Mouse (Mus musculus) adrenal gland, adult 2 months (tissue): ENCODE data around the gene Pik3c2b. TPM values are rescaled to one million over a fixed set of nuclear protein-coding genes. Genes with fewer than 3 reads are reported as not detected.

ENCODE experiments used
- DNase-seq: peaks from one replicate; pipeline ENCODE4 v3.0.0; 2021
- polyA plus RNA-seq: library from polyadenylated mRNA; depleted of rRNA; stranded (reverse); fragments of >200 nt; gene quantifications from 2 replicates; pipeline ENCODE4 v1.2.3, GENCODE M21; 2012
- total RNA-seq, 2 experiments: library from RNA; stranded (reverse); gene quantifications; 2 replicates each; pipeline ENCODE4 v1.2.3; 2021

The Pik3c2b gene
- total and polyA plus RNA-seq, 3 experiments, result 4.6 to 7.2 (median 6.5) TPM

GRCm38 (mm10) chr1:133100980-133101798, 55.7 kb downstream of the Pik3c2b start:
- peak; percentile 71 for DNase-seq

- no peak for DNase-seq
Observed at GRCm38 (mm10) chr1:133102108-133102507, 56.6 kb downstream of the Pik3c2b start.

DNA sequence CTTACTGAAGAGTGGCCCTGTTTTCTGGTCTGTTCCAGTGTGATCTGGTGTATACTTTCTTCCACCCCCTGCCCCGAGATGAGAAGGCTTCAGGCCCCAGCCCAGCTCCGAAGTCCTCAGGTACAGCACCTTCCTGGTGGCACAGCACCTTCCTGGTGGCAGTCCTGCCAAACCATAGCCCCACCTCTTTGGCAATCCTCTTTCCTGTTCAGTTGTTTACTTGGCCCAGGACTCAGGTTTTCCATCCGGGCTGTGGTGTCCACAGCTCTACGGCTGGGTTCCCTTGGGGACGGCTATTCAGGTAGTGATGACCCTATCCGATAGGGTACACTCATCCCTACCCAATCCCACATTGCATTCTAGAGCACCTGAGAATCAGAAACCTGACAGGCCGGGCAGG, 57.8 kb downstream of the Pik3c2b start:
- DNase-seq, result no peak

DNA sequence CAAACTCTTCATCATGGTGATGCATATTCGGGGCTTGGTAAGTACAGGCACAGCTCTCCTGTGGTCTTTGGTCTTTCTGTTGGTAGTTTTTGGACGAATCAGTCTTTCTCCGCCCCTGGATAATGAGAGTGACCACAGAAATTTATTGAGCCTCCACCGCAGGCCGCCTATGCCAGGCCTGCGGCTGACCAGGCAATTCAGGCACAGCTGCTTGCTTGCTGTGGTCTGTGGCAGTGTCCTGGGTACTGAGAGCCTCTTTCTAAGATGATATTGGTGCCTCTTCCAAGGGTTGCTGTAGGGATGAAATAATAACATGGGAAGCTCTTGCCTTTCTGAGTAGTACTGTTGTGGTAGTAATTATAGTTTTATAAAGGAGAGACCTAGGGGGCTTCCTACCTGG, 58.4 kb downstream of the Pik3c2b start:
- no peak for DNase-seq

GRCm38 (mm10) chr1:133116108-133116507, 70.6 kb downstream of the Pik3c2b start:
- DNase-seq, result no peak

DNA sequence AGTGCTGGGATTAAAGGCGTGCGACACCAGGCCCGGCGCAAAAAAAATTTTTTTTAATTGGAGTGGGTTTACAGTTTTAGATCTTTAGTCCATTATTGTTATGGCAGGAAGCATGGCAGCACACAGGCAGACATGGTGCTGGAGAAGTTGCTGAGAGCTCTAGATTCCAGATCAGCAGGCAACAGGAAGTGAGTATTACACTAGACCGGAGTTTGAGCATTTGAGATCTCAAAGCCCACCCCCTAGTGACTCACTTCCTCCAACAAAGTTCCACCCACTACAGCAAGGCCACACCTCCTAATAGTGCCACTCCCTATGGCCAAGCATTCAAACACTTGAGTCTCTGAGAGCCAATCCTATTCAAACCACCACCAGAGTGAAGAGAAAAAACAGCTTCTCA, 72.7 kb downstream of the Pik3c2b start:
- DNase-seq, result no peak

DNA sequence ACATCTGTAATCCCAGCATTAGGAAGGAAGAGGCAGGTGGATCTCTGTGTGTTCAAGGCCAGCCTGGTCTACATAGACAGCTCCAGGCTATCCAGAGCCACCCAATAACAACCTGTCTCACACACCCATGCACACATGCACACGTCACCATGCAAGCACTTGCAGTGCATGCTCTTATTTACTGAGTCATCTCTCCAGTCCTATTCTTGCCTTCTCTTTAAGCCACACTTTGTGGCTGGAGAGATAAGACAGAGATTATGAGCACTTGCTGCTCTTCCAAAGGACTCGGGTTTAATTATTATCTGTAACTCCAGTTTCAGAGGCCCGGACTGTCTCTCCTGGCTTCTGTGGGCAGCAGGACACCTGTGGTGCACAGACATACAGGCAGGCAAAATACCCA, 73.4 kb downstream of the Pik3c2b start:
- DNase-seq, result no peak

GRCm38 (mm10) chr1:133119931-133120712, 74.7 kb downstream of the Pik3c2b start:
- peak; percentile 56 for DNase-seq

- DNase-seq, result peak; percentile 44
Observed at GRCm38 (mm10) chr1:133121246-133121645, 75.8 kb downstream of the Pik3c2b start.

- no peak for DNase-seq
Observed at GRCm38 (mm10) chr1:133124137-133124536, 78.7 kb downstream of the Pik3c2b start.

DNA sequence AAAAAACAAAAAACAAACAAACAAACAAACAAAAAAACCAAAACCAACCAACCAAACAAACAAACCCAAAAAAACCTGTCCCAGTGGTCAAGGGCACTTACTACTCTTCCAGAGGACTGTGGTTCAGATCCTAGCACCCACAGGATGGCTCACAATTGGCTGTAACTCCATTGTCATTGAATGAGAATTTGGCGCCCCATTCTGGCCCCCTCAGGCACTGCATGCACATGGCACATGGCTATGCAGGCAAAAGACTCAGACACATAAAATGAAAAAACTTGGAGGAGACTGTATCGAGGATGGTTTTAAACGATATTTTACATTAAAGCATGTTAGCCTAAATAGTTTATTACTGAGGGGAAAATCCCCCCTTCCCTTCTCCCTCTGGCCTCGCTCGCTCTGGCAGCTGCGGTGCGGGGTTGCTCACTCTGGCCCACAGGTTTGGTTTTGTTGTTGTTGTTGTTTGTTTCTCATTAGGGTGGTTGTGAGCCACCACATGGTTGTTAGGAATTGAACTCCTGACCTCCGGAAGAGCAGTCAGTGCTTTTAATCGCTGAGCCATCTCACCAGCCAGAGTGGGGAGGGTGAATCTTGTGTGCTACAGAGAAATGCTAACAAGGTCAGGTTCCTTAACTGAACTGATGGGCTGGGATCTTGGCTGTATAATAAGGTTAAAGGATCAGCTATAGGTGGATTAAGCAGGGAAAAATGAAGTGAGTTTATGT, 80.3 kb downstream of the Pik3c2b start:
- DNase-seq, result no peak

GRCm38 (mm10) chr1:133126365-133126740, 80.9 kb downstream of the Pik3c2b start:
- DNase-seq, result no peak

GRCm38 (mm10) chr1:133127328-133127727, 81.9 kb downstream of the Pik3c2b start:
- peak; percentile 56 for DNase-seq

- peak; percentile 43 for DNase-seq
Observed at GRCm38 (mm10) chr1:133129471-133130221, 84.2 kb downstream of the Pik3c2b start.

DNA sequence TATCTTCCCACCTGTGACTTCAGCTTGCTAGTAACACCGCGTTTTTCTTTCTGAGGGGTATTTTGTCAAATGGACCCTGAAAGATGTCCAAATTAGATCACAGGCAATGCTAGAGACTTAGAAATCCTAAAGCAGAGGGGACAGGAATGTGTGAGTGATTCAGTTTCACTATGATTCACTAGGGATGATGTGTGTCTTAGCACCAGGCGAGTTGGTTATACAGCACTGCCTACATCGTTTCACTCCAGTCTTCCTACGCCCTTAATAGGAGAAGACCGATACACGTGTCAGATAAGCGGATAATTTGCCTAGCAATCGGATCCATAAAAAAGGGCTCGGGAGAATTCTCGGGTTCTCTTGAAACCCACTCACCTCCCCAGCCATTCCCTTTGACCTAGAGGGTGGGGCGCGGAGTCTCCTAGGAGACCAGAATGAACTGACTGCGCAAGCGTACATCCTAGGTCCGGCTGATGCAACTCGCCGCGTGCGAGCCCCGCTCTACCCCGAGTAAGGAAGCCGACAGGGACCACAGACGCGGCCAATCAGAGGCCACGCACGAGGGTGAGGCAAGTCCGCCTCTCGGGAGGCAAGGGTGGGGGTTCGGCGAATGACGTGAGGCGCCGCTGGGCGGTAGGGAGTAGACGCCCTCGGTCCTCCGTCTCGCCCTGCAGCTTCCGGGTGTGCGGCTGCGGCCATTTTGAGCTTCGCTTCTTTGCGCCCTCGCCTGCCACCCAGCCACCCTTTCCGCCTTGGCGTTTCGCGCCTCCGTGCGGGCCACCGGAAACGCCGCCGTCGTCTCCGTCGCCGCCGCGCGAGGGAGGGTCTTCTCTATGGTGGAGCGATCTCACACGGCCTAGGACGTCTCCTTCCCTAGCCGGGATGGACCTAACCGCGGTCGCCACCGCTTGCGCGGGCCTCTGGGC, 85.4 kb downstream of the Pik3c2b start, which contains the start of gene Ppp1r15b:
Ppp1r15b (plus strand) TSS at position 506 of the 923 bp plus-strand sequence.
- DNase-seq, result peak; percentile 100

DNA sequence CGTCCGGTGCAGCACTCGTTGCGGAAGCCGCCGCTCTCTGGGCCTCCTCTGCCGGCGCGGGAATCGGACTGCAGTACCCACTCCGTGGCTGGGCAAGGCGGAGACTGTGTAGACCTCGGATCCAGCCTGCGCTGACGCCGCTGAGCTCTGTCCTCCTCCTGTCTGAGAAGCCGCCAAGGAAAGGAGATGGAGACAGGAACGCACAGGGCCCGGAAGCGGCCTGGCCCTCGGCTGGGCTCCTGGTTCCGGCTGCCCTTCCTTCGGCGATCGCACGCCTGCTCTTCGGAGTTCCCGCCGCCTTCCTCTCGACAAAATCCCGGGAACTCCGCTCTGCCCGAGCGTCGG, 86.1 kb downstream of the Pik3c2b start:
- DNase-seq, result no peak

DNA sequence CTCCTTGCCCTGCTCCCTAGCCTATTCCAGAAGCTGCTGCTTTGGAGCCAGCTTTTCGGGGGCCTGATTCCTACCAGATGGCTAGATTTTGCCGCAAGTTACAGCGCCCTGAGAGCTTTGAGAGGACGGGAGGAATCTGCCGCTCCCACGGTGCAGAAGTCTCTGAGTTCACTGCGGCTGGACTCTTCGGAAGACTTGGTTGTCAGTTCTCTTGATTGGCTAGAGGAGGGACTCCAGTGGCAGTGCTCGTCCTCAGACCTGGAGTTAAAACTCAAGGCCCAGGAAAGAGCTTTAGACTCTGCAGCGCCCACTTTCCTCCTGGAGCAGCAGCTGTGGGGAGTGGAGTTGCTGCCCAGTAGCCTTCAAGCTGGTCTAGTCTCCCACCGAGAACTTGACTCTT, 86.5 kb downstream of the Pik3c2b start:
- peak; percentile 53 for DNase-seq

DNA sequence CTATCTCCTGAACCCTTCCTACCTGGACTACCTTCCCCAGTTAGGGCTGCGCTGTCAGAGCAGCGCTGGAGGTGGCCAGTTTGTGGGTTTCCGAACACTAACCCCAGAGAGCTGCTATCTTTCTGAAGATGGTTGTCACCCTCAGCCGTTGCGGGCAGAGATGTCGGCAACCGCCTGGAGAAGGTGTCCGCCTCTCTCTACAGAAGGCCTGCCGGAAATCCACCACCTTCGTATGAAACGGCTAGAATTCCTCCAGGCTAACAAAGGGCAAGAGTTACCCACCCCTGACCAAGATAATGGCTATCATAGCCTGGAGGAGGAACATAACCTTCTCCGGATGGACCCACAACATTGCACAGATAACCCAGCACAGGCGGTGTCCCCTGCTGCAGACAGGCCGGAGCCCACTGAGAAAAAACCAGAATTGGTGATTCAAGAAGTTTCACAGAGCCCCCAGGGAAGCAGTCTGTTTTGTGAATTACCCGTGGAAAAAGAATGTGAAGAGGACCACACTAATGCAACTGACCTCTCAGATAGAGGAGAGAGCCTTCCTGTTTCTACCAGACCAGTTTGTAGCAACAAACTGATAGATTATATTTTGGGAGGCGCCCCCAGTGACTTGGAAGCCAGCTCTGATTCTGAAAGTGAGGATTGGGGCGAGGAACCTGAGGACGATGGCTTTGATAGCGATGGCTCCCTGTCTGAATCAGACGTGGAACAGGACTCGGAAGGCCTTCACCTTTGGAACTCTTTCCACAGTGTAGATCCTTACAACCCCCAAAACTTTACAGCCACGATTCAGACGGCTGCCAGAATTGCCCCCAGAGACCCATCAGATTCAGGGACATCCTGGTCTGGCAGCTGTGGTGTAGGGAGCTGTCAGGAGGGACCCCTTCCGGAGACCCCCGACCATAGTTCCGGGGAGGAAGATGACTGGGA, 87.2 kb downstream of the Pik3c2b start:
- DNase-seq, result peak; percentile 47

DNA sequence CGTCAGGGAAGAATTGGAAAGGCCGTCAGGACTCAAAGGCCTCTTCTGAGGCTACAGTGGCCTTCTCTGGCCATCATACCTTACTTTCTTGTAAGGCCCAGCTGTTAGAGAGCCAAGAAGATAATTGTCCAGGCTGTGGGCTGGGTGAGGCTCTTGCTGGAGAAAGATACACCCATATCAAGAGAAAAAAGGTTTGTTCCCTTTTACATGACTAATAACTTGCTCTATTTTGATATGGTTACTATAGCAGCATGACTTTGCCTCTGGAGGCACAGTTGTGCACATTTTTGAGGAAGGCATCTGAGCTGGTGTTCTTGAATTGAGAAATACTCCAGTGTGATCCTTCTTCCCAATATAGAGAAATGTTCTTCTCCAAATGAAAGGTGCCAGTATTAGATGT, 88.0 kb downstream of the Pik3c2b start:
- peak; percentile 29 for DNase-seq

DNA sequence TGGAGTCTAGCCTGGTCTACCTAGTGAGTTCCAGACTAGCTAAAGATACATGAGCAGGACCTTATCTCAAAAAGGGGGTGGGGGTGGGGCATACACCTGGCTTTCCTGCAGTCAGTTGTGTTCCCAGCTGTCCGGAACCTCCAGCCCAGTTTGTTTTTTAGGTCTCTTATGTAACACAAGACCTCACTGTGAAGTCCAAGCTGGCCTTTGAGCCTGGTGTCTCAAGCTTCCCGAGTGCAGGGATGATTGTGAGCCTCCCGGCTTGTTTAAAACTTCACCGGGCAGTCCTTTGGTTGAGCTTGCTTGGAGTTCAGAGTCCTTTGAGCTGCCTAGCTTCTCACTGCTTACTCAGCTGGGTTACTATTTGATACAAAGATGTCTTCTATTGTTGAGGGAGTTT, 88.6 kb downstream of the Pik3c2b start:
- DNase-seq, result peak; percentile 32
